Mouse (Mus musculus) heart, postnatal 36 days (tissue): ENCODE measurements at regions not wholly inside any gene's neighbourhood (a gene's known extent, or its start where the extent isn't known, plus 50 kb on each side); places are given as distances from the start of the nearest gene placed in this dataset.
A peak's percentile ranks its signal among the peaks of the same experiment; 100 is the strongest.

Experiments used
- DNase-seq, 2 experiments: peaks; one replicate each; pipeline ENCODE4 v3.0.0; 2021 to 2022
- intact Hi-C: fragments of 180-260 bp; cut with DNase I; formaldehyde crosslinking; loops from one replicate; pipeline ENCODE4 v1.15.1; 2025

DNA sequence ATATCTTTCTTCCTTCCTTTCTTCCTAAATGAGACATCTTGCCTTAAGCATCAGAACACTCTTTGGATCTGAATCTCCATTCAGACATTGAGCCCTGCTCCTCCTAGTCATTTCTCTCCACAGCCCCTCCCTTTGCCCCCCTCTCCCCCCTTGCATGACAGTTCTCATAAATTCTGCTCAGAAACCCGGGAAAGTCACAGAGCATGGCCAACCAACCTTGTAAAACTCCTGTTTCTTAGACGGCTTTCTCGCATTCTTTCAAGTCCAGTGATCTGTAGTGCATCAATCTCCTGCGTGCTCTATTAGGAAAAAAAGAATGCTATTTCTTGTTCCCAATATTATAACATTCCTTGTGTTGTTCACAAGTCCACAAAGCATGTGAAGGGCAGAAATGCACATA, 124.6 kb downstream of the Ugt8a start:
- intact Hi-C loops = no loop called here
- DNase-seq = no peak

DNA sequence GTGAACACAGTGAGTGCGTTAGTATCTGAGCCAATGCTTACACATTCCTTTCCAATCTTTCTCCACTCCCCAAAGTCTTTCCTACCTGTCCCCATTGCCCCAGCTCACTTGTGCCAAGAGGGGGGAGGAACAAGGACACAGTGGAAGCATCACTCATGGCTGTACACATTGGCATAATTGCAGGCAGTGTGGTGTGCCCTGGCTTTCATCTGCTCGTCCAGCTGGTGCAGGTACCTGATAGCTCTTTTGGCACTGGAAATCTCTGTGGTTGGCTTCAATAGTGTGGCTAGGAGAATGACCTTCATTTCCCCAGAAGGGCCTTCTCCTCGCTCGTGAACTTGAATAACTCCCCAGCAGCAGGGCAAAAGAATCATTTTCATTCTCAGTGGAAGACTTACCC, 125.6 kb downstream of the Ugt8a start:
- intact Hi-C loops = no loop called here
- peak in 1 of 2 experiments; percentile 2 for DNase-seq

DNA sequence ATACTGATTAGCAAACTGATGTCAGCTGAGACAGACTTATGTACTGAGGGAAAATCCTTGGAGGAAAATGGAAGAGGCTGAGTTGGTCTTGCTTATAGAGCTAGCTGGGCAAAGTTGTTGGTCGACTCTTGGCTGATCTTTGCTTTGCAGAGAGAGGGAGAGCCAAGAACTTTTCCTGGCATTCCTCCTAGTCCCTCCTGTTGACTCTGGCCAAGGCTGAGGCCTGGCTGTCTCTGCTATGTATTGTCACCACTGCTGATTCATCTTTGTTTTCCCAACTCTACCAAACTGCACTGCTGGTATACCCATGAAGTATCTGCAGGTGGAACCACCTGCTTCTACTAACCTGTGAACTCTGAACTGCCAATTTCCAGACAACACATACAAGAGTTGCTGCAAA, 143.8 kb downstream of the Ugt8a start:
- peak; percentile 1 to 3 for DNase-seq
- intact Hi-C loops = no loop called here

DNA sequence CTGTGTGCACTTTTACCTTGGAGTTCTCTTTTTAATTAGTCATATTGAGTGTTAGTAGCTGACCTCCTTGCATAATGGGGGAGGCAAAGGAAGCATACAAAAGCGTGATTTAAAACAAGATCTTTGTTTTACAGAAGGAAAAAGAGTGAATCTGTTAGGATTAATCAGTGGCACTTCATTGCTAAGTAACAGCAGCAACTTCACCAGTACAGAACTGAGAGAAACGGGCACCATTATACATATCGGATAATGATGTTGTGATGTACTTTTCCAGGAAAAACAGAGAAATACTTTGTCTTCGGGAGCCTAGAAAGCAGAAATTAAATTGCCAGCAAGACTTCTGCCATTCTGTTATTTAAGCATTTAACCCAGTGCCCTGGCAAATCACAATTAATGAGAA, 157.1 kb downstream of the Ugt8a start:
- DNase-seq = no peak
- intact Hi-C loops = no loop called here

DNA sequence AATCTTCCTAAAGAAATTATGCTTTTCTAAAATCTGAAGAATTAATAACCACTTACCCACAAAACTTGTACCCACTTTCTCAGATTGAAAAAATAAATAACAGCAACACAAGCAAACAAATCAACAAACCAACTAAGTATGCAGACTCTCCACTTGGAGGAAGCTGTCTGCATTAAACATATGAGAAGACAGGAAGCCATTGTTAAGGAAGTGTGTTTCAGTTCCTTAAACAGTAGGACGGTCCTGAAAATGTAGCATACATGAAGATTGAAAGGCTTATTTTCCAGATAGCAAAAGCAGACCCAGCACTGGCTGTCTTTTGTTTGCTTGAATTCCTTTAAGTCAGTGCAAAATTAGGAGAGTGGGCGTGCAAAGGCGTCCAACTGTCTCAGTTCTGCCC, 158.2 kb downstream of the Ugt8a start:
- DNase-seq = no peak
- intact Hi-C loops = no loop called here
